7 mouse cellular contexts compared by ENCODE assay signal in genomic region chr11:69098039-69098761, GRCm38 (mm10). TPM values are rescaled to one million over a fixed set of nuclear protein-coding genes. Genes with fewer than 3 reads are reported as not detected.
DNase-seq lines count a peak whose midpoint lies in the region; ATAC-seq and TF ChIP-seq lines count a peak whose summit lies in the region.

No protein-coding gene starts in this region.

- peak overlapping the region; percentile 71 for H3K4me2 ChIP-seq in heart, postnatal 0 days (ENCODE audit: low read depth, low read length)

- peaks cover 19% of the 10 kb centered on the region for H3K4me1 ChIP-seq in lung, adult 2 months (ENCODE audit: control insufficient read depth, insufficient read depth, low read length)
- H3K4me1 ChIP-seq in bone marrow macrophage, adult 2 months (ENCODE audit: control insufficient read depth, insufficient read depth, low read length), result peaks cover 46% of the 10 kb centered on the region
- H3K4me1 ChIP-seq in heart, postnatal 0 days (ENCODE audit: control insufficient read depth, insufficient read depth), result peaks cover 16% of the 10 kb centered on the region

- TF ChIP-seq EP300 in heart, postnatal 0 days (IDR thresholded peaks at IDR 0.05; ENCODE audit: low read depth), result no peak

- peak overlapping the region; percentile 76 for H3K9ac ChIP-seq in heart, postnatal 0 days (replicated peaks; ENCODE audit: low read depth, low read length)

- peak overlapping the region; percentile 5; the same call in 1 of the 2 replicates for H3K27ac ChIP-seq in bone marrow macrophage, adult 2 months (ENCODE audit: insufficient read depth, low read depth, low read length)
- H3K27ac ChIP-seq in heart, postnatal 0 days (ENCODE audit: low read depth), result peak overlapping the region; percentile 99
- peak overlapping the region; percentile 61 for H3K27ac ChIP-seq in macrophage

- peaks cover 14% of the 10 kb centered on the region for H3K79me2 ChIP-seq in macrophage (ENCODE audit: inconsistent target)

- H3K27me3 ChIP-seq in heart, postnatal 0 days (ENCODE audit: control insufficient read depth, insufficient read depth, low read length), result no peaks in the 10 kb centered on the region

- H3K36me3 ChIP-seq in heart, postnatal 0 days (replicated peaks; ENCODE audit: control insufficient read depth, insufficient read depth, low read length), result peaks cover 31% of the 10 kb centered on the region
- H3K36me3 ChIP-seq in macrophage (ENCODE audit: inconsistent target), result peaks cover 21% of the 10 kb centered on the region

- no peaks in the 10 kb centered on the region for H3K9me3 ChIP-seq in heart, postnatal 0 days (replicated peaks; ENCODE audit: control insufficient read depth, low read length)

- no peak for DNase-seq in lung, adult 2 months
- DNase-seq in lung, postnatal 4 days, result no peak
- DNase-seq in heart, postnatal 0 days (ENCODE audit: low spot score), result no peak

- no peak for TF ChIP-seq CTCF in lung, adult 2 months (IDR thresholded peaks at IDR 0.05; ENCODE audit: insufficient read depth, low read length)
- no peak for TF ChIP-seq CTCF in bone marrow macrophage, adult 2 months (IDR thresholded peaks at IDR 0.05; ENCODE audit: low read depth, low read length)
- TF ChIP-seq CTCF in heart, postnatal 0 days (IDR thresholded peaks at IDR 0.05; ENCODE audit: low read depth), result no peak

- 0 out of 2 replicates have a peak, but pooled peaks have one; percentile 31 for TF ChIP-seq POLR2A in lung, adult 2 months (IDR thresholded peaks at IDR 0.05; ENCODE audit: borderline replicate concordance, extremely low read depth, low read depth, low read length)
- no peak for TF ChIP-seq POLR2A in bone marrow macrophage, adult 2 months (IDR thresholded peaks at IDR 0.05; ENCODE audit: borderline replicate concordance, low read depth, low read length)

- 7% methylated on average over 8 of the region's 8 CpGs for WGBS in lung, adult 2 months
- 16% methylated on average over 8 of the region's 8 CpGs for WGBS in heart, postnatal 0 days
- WGBS in macrophage (ENCODE audit: missing documents), result 18% methylated on average over 8 of the region's 8 CpGs

- no peak for ATAC-seq in heart, postnatal 0 days (ENCODE audit: insufficient read depth, low read depth)
- ATAC-seq in megakaryocyte progenitor cell, adult 5-6 weeks (replicated peaks; ENCODE audit: poor library complexity), result no peak
- ATAC-seq in frontal cortex, adult (ENCODE audit: low TSS enrichment), result no peak

- peak overlapping the region; percentile 65 for H3K4me3 ChIP-seq in lung, adult 2 months (replicated peaks; ENCODE audit: extremely low read depth, low read depth, low read length)
- peak overlapping the region; percentile 19; the same call in 1 of the 2 replicates for H3K4me3 ChIP-seq in bone marrow macrophage, adult 2 months (ENCODE audit: insufficient read depth, low read length)
- H3K4me3 ChIP-seq in heart, postnatal 0 days (ENCODE audit: low read depth, low read length), result peak overlapping the region; percentile 76
- H3K4me3 ChIP-seq in macrophage (ENCODE audit: inconsistent target), result no peak overlapping the region

RNA-seq across cellular contexts. Expression of gene Per1, which starts 3.2 kb away (rescaled TPM):
- 36.8 and 78.5 TPM in 2 replicates for polyA plus RNA-seq in lung, adult 2 months (2012; rRNA removed)
- polyA plus RNA-seq in bone marrow macrophage, adult 2 months (2012; ENCODE audit: insufficient read depth, insufficient read length, missing spikeins), result 24.7 and 35.9 TPM in 2 replicates
- 76.8 and 93.5 TPM in 2 replicates for total RNA-seq in heart, postnatal 0 days (2014; rRNA removed; ENCODE audit: low replicate concordance)
- 8.1 and 9.7 TPM in 2 replicates for polyA plus RNA-seq in heart, postnatal 0 days (2015; fragmentation: Nextera tagmentation; extraction: Ambion mirVana)
- 100 to 1,000 TPM in 3 of 26 experiments, 10 to 100 TPM in 20, 1 to 10 TPM in 3; 2.1 to 182 (median 41.9) TPM for total RNA-seq in macrophage (2018; cell fraction: chromatin; rRNA removed)
- 10 to 100 TPM in 18 of 26 experiments, 1 to 10 TPM in 8; 1.2 to 30.8 (median 12.4) TPM for total RNA-seq in macrophage (2018; cell fraction: cytosol; rRNA removed)
- 100 to 1,000 TPM in 2 of 26 experiments, 10 to 100 TPM in 19, 1 to 10 TPM in 5; 3.2 to 114 (median 23.5) TPM for total RNA-seq in macrophage (2018; cell fraction: nucleus; rRNA removed)
- polyA plus RNA-seq in macrophage (2018), result 8.8 to 17.5 TPM (median 11.6 TPM) in 3 replicates
- 8.3 and 8.8 TPM in 2 replicates for total RNA-seq in megakaryocyte progenitor cell, adult 5-6 weeks (2015)
- total RNA-seq in megakaryocyte progenitor cell, adult 5-6 weeks (2017), result 4.0 and 4.8 TPM in 2 replicates

RNA-seq across cellular contexts. Expression of gene Vamp2, which starts 9.9 kb away (rescaled TPM):
- 120 and 129 TPM in 2 replicates for polyA plus RNA-seq in lung, adult 2 months (2012; rRNA removed)
- 76.6 and 79.4 TPM in 2 replicates for polyA plus RNA-seq in bone marrow macrophage, adult 2 months (2012; ENCODE audit: insufficient read depth, insufficient read length, missing spikeins)
- 25.2 and 27.9 TPM in 2 replicates for total RNA-seq in heart, postnatal 0 days (2014; rRNA removed; ENCODE audit: low replicate concordance)
- 59.2 and 62.1 TPM in 2 replicates for polyA plus RNA-seq in heart, postnatal 0 days (2015; fragmentation: Nextera tagmentation; extraction: Ambion mirVana)
- total RNA-seq in macrophage (2018; cell fraction: chromatin; rRNA removed), result 100 to 1,000 TPM in 20 of 26 experiments, 10 to 100 TPM in 6; 79.4 to 259 (median 167) TPM
- 10 to 100 TPM; 20.1 to 40.4 (median 26.4) TPM for total RNA-seq in macrophage (2018; cell fraction: cytosol; rRNA removed)
- 100 to 1,000 TPM in 24 of 26 experiments, 10 to 100 TPM in 2; 83.9 to 283 (median 140) TPM for total RNA-seq in macrophage (2018; cell fraction: nucleus; rRNA removed)
- polyA plus RNA-seq in macrophage (2018), result 23.6 to 47.7 TPM (median 36.7 TPM) in 3 replicates
- 36.6 and 41.2 TPM in 2 replicates for total RNA-seq in megakaryocyte progenitor cell, adult 5-6 weeks (2015)
- 8.2 and 12.8 TPM in 2 replicates for total RNA-seq in megakaryocyte progenitor cell, adult 5-6 weeks (2017)

RNA-seq across cellular contexts. Expression of gene Hes7, which starts 22.0 kb away (rescaled TPM):
- 0.25 and 0.95 TPM in 2 replicates for polyA plus RNA-seq in lung, adult 2 months (2012; rRNA removed)
- polyA plus RNA-seq in bone marrow macrophage, adult 2 months (2012; ENCODE audit: insufficient read depth, insufficient read length, missing spikeins), result 0.71 and 0.88 TPM in 2 replicates
- total RNA-seq in heart, postnatal 0 days (2014; rRNA removed; ENCODE audit: low replicate concordance), result not detected in 2 replicates
- 0.26 and 0.29 TPM in 2 replicates for polyA plus RNA-seq in heart, postnatal 0 days (2015; fragmentation: Nextera tagmentation; extraction: Ambion mirVana)
- under 1 TPM in 4 of 26 experiments, not detected in 22; 0.49 to 0.63 (median 0.55) TPM for total RNA-seq in macrophage (2018; cell fraction: chromatin; rRNA removed)
- under 1 TPM in 8 of 26 experiments, not detected in 18; 0.07 to 0.14 (median 0.09) TPM for total RNA-seq in macrophage (2018; cell fraction: cytosol; rRNA removed)
- 1 to 10 TPM in 2 of 26 experiments, under 1 TPM in 3, not detected in 21; 0.26 to 1.1 (median 0.44) TPM for total RNA-seq in macrophage (2018; cell fraction: nucleus; rRNA removed)
- not detected in 3 replicates for polyA plus RNA-seq in macrophage (2018)
- not detected in 2 replicates for total RNA-seq in megakaryocyte progenitor cell, adult 5-6 weeks (2015)
- total RNA-seq in megakaryocyte progenitor cell, adult 5-6 weeks (2017), result not detected in 2 replicates

RNA-seq across cellular contexts. Expression of gene 9130213A22Rik, which starts 24.2 kb away (rescaled TPM):
- 1.1 and 1.2 TPM in 2 replicates for polyA plus RNA-seq in lung, adult 2 months (2012; rRNA removed)
- 0.35 TPM in 1 of 2 replicates, not detected in the other for polyA plus RNA-seq in bone marrow macrophage, adult 2 months (2012; ENCODE audit: insufficient read depth, insufficient read length, missing spikeins)
- 0.66 TPM in 1 of 2 replicates, not detected in the other for total RNA-seq in heart, postnatal 0 days (2014; rRNA removed; ENCODE audit: low replicate concordance)
- 0.30 and 0.49 TPM in 2 replicates for polyA plus RNA-seq in heart, postnatal 0 days (2015; fragmentation: Nextera tagmentation; extraction: Ambion mirVana)
- 1 to 10 TPM in 1 of 26 experiments, under 1 TPM in 8, not detected in 17; 0.49 to 1.0 (median 0.62) TPM for total RNA-seq in macrophage (2018; cell fraction: chromatin; rRNA removed)
- under 1 TPM in 22 of 26 experiments, not detected in 4; 0.07 to 0.35 (median 0.14) TPM for total RNA-seq in macrophage (2018; cell fraction: cytosol; rRNA removed)
- 1 to 10 TPM in 2 of 26 experiments, under 1 TPM in 3, not detected in 21; 0.34 to 1.6 (median 0.50) TPM for total RNA-seq in macrophage (2018; cell fraction: nucleus; rRNA removed)
- 0.14 to 0.29 TPM in 2 of 3 replicates, not detected in the other for polyA plus RNA-seq in macrophage (2018)
- total RNA-seq in megakaryocyte progenitor cell, adult 5-6 weeks (2015), result not detected in 2 replicates
- not detected in 2 replicates for total RNA-seq in megakaryocyte progenitor cell, adult 5-6 weeks (2017)

RNA-seq across cellular contexts. Expression of gene Aloxe3, which starts 27.5 kb away (rescaled TPM):
- 2.6 and 23.9 TPM in 2 replicates for polyA plus RNA-seq in lung, adult 2 months (2012; rRNA removed)
- polyA plus RNA-seq in bone marrow macrophage, adult 2 months (2012; ENCODE audit: insufficient read depth, insufficient read length, missing spikeins), result not detected in 2 replicates
- 0.58 TPM in 1 of 2 replicates, not detected in the other for total RNA-seq in heart, postnatal 0 days (2014; rRNA removed; ENCODE audit: low replicate concordance)
- polyA plus RNA-seq in heart, postnatal 0 days (2015; fragmentation: Nextera tagmentation; extraction: Ambion mirVana), result 0.08 TPM in 1 of 2 replicates, not detected in the other
- total RNA-seq in macrophage (2018; cell fraction: chromatin; rRNA removed), result under 1 TPM in 13 of 26 experiments, not detected in 13; 0.16 to 0.69 (median 0.27) TPM
- under 1 TPM in 12 of 26 experiments, not detected in 14; 0.03 to 0.27 (median 0.10) TPM for total RNA-seq in macrophage (2018; cell fraction: cytosol; rRNA removed)
- total RNA-seq in macrophage (2018; cell fraction: nucleus; rRNA removed), result 1 to 10 TPM in 1 of 26 experiments, under 1 TPM in 13, not detected in 12; 0.11 to 1.5 (median 0.20) TPM
- polyA plus RNA-seq in macrophage (2018), result 0.19 TPM in 1 of 3 replicates, not detected in the others
- total RNA-seq in megakaryocyte progenitor cell, adult 5-6 weeks (2015), result not detected in 2 replicates
- not detected in 2 replicates for total RNA-seq in megakaryocyte progenitor cell, adult 5-6 weeks (2017)

Comparison
In these comparisons a context has a peak if more than half of its experiments do, and no peak if none do; other contexts are left out.
1. H3K27ac ChIP-seq: peak in every context shown above with its lines; median percentile 99 in heart, postnatal 0 days; 61 in macrophage; 5 in bone marrow macrophage, adult 2 months.